Mouse (Mus musculus) cortical plate, adult 2 months (tissue): ENCODE measurements around the gene Tle4.

Experiments used
- CTCF ChIP-seq: fragments of 200-500 bp; IDR thresholded peaks from 2 replicates; pipeline ENCODE4 v1.5.1; 2011; ENCODE audit warnings: mild to moderate bottlenecking, control low read depth, low read length; ENCODE audit not compliant: insufficient read depth; ENCODE audit errors: extremely low read depth
- POLR2A ChIP-seq: fragments of 200-500 bp; IDR thresholded peaks from 2 replicates; pipeline ENCODE4 v1.6.1; 2011; ENCODE audit warnings: mild to moderate bottlenecking, low read length, control low read depth; ENCODE audit not compliant: insufficient read depth; ENCODE audit errors: extremely low read depth

GRCm38 (mm10) chr19:14540678-14541077 is 57.2 kb downstream of the Tle4 start:
- TF ChIP-seq POLR2A, result no peak
- TF ChIP-seq CTCF, result no peak
